Mouse (Mus musculus) midbrain, postnatal 0 days (tissue): Measurements from ENCODE around the gene Lama5. TPM values are rescaled to one million over a fixed set of nuclear protein-coding genes. Genes with fewer than 3 reads are reported as not detected.

Experiments used
- ATAC-seq: fragments of 200-750 bp; cut with Nextera tagmentation; 2 replicates; pipeline ENCODE4 v1.8.0; 2017; ENCODE audit warnings: moderate number of reproducible peaks, mild to moderate bottlenecking, moderate TSS enrichment, moderate library complexity; ENCODE audit not compliant: low FRiP score
- DNase-seq: peaks from one replicate; pipeline ENCODE4 v3.0.0-alpha.2; 2015; ENCODE audit warnings: low spot score
- H3K27ac ChIP-seq: fragments of 300-500 bp; sonication (generic); 2 replicates; pipeline ENCODE4 v1.5.1; 2014; ENCODE audit warnings: low read depth, mild to moderate bottlenecking, low read length, mixed read lengths
- H3K27me3 ChIP-seq: fragments of 300-500 bp; sonication (generic); 2 replicates; pipeline ENCODE4 v1.6.1; 2014; ENCODE audit warnings: low read length, control low read depth, mixed read lengths; ENCODE audit not compliant: insufficient read depth
- H3K36me3 ChIP-seq: fragments of 300-500 bp; sonication (generic); 2 replicates; pipeline ENCODE4 v1.6.1; 2014; ENCODE audit warnings: low read length, control low read depth, mixed read lengths; ENCODE audit not compliant: insufficient read depth
- H3K4me1 ChIP-seq: fragments of 300-500 bp; sonication (generic); 2 replicates; pipeline ENCODE4 v1.6.1; 2014; ENCODE audit warnings: mild to moderate bottlenecking, control low read depth, antibody characterized with exemption, low read length, mixed read lengths; ENCODE audit not compliant: insufficient read depth
- H3K4me2 ChIP-seq: fragments of 300-500 bp; sonication (generic); 2 replicates; pipeline ENCODE4 v1.6.1; 2014; ENCODE audit warnings: low read depth, mild to moderate bottlenecking, low read length, mixed read lengths; ENCODE audit not compliant: poor library complexity, severe bottlenecking
- H3K4me3 ChIP-seq: fragments of 300-500 bp; sonication (generic); 2 replicates; pipeline ENCODE4 v1.5.1; 2014; ENCODE audit warnings: low read depth, mild to moderate bottlenecking, low read length, moderate library complexity
- H3K9ac ChIP-seq: fragments of 300-500 bp; sonication (generic); replicated peaks from 2 replicates; pipeline ENCODE4 v1.6.1; 2014; ENCODE audit warnings: mild to moderate bottlenecking, low read length, moderate library complexity, mixed read lengths; ENCODE audit not compliant: poor library complexity, severe bottlenecking
- H3K9me3 ChIP-seq: fragments of 300-500 bp; sonication (generic); 2 replicates; pipeline ENCODE4 v1.6.1; 2016; ENCODE audit warnings: low read length, control low read depth
- CTCF ChIP-seq: IDR thresholded peaks from 2 replicates; pipeline ENCODE4 v1.5.1; 2016; ENCODE audit warnings: antibody characterized with exemption, mild to moderate bottlenecking
- WGBS: fragments of 180-500 bp; shearing (Covaris S2); extraction: QIAGEN DNeasy Blood & Tissue Kit; methylation state at CpG from one replicate; pipeline ENCODE4 v1.1.7; 2014; 5-methylcytosine and 5-hydroxymethylcytosine counted together
- polyA plus RNA-seq: library from polyadenylated mRNA; unstranded; fragments of >200 nt; fragmentation: Nextera tagmentation; extraction: Ambion mirVana; gene quantifications from 2 replicates; pipeline ENCODE4 v1.2.1, GENCODE M21; 2015
- total RNA-seq: library from RNA; depleted of rRNA; stranded (reverse); fragments of >200 nt; gene quantifications from 2 replicates; pipeline ENCODE4 v1.2.3, GENCODE M21; 2014

Gene Lama5
- total and polyA plus RNA-seq, 2 experiments from 2014 or later: 1.8 to 8.9 TPM

DNA sequence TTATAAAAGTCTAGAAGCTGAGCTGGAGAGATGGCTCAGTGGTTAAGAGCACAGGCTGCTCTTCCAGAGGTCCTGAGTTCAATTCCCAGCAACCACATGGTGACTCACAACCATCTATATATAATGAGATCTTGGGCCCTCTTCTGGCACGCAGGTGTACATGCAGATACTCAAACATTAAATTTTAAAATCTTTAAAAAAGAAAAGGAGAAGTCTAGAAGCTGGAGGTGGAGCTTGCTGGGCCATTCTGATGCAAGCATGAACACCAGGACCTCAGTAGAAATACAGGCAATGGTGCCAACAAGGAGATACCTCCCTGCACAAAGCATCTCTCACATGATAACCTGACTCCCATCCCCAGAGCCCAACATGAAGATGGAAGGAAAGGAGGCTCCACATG is 16.7 kb downstream of the Lama5 start:
- Histone ChIP-seq H3K4me1 (0 out of 2 replicates have a peak, but pooled peaks cover 2% of the 10 kb centered on the region), H3K4me3 (no peak overlapping the region), H3K9me3 (no peaks in the 10 kb centered on the region), H3K4me2 (no peak overlapping the region), H3K27ac (no peak overlapping the region), H3K36me3 (no peaks in the 10 kb centered on the region), H3K9ac (no peak overlapping the region), H3K27me3 (no peaks in the 10 kb centered on the region)
- 78% methylated on average over 1 of the region's 1 CpGs for WGBS
- ATAC-seq: no peak
- no peak for DNase-seq
- no peak for TF ChIP-seq CTCF

DNA sequence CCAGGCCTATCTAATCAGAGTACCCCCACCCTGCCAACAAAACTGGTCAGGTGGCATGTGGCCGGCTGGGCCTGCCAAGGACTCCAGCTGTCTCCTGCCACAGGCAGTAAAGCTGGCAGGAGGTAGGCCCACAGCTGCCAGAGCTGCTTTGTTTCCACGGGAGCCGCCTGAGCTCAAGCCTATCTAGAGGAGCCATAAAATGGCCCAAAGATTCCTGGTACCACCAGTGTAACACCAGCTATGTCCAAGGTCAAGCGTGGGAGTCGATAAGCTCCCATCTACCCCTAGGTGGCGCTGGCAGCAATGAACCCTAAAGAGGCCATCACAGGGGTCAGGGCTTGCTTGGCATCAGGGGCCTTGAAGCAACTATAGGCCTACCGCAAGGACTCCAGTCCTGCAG is 17.8 kb downstream of the Lama5 start:
- H3K4me1 ChIP-seq: 0 out of 2 replicates have a peak, but pooled peaks cover 2% of the 10 kb centered on the region
- no peaks in the 10 kb centered on the region for H3K36me3 ChIP-seq
- H3K9ac ChIP-seq: no peak overlapping the region
- no peak for ATAC-seq
- no peak overlapping the region for H3K27ac ChIP-seq
- H3K9me3 ChIP-seq: no peaks in the 10 kb centered on the region
- no peak overlapping the region for H3K4me2 ChIP-seq
- TF ChIP-seq CTCF: peak; percentile 57
- 65% methylated on average over 7 of the region's 7 CpGs for WGBS
- no peaks in the 10 kb centered on the region for H3K27me3 ChIP-seq
- no peak overlapping the region for H3K4me3 ChIP-seq
- peak; percentile 76 for DNase-seq

DNA sequence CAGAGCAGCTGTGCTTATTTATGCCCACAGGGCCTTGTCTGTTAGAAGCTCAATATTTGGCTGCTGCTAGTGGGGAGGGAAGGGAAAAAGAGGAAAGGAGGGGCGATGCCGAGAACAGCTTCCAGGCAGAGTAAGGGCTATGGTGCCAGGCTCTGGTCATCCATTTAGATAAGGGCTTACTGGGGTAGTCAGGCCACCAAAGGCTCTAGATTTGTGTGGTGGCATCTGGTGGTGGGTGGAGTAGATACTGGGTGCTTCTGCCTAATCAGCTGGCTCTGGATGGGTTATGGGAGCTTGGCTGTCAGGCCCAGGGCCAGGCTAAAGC is 19.7 kb downstream of the Lama5 start:
- no peak for TF ChIP-seq CTCF
- no peak overlapping the region; the same call in 1 of the 2 replicates for H3K9ac ChIP-seq
- no peak overlapping the region for H3K27ac ChIP-seq
- H3K9me3 ChIP-seq: no peaks in the 10 kb centered on the region
- H3K4me3 ChIP-seq: no peak overlapping the region
- 0 out of 2 replicates have a peak, but pooled peaks cover 2% of the 10 kb centered on the region for H3K4me1 ChIP-seq
- no peaks in the 10 kb centered on the region for H3K36me3 ChIP-seq
- no peak overlapping the region for H3K4me2 ChIP-seq
- no peaks in the 10 kb centered on the region for H3K27me3 ChIP-seq
- 74% methylated on average over 2 of the region's 2 CpGs for WGBS
- ATAC-seq (no peak), DNase-seq (no peak)

DNA sequence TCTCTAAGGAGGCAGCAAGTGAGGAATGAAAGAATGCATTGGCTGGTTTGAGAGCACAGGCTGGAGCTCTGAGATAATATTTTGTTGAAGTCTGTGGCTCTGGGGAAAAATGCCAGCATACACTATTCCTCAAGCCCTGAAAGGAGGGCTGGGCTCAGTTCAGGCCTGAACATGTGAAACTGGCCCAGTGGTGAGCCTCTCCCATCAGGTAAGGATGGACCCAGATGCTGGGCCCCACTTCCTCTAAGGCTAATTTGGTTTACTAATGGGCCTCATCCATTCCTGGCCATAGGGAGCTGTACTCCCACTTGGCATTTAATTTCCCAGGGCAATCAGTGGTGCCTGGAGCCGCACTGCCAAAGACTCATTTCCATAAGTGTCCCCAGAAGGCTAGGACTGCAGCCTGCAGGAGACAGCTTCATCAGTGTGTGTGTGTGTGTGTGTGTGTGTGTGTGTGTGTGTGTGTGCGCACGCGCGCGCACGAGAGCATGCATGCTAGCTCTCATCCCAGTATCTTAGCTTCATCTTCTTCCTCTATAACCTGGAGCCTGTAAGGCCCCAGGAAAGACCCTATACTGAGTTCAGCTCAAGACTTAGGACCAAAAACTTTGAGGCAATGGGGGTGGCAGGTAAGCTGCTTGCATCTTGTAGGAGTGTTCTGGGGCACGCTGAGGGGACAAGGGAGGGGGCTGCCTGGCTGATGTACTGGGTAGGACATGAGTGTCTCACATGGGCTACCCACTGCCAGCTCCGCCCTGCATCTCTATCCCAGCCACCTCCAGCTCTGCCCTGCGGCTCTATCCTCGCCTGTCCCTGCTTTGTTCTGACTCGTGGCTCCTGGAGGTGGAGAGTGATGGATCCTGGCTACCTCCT is 20.3 kb downstream of the Lama5 start:
- 0 out of 2 replicates have a peak, but pooled peaks cover 2% of the 10 kb centered on the region for H3K4me1 ChIP-seq
- DNase-seq (peak; percentile 58), ATAC-seq (peak; percentile 36; the same call in 1 of the 2 replicates)
- H3K27me3 ChIP-seq: no peaks in the 10 kb centered on the region
- TF ChIP-seq CTCF: no peak
- H3K9ac ChIP-seq: no peak overlapping the region; the same call in 1 of the 2 replicates
- no peaks in the 10 kb centered on the region for H3K36me3 ChIP-seq
- H3K27ac ChIP-seq: no peak overlapping the region
- no peak overlapping the region for H3K4me2 ChIP-seq
- WGBS: 66% methylated on average over 12 of the region's 12 CpGs
- no peaks in the 10 kb centered on the region for H3K9me3 ChIP-seq
- no peak overlapping the region for H3K4me3 ChIP-seq

DNA sequence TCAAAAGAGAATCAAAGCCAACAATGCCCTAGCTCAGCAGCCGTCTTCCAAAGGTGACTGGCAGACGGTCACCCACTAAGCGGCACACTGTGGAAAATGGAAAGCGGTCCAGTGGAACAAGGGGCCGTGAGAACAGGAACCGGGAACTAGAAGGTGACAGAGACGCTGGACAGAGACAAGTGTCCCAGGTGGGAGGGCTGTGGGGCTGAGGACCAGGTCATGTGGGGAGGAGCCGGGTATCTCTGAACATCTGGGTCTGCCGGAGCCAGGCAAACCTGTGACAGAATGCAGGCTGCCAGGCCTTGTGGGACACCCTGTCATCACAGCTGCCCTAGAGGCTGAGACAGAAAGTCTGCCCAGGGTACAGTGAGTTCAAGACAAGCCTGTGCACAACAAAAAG is 21.2 kb downstream of the Lama5 start:
- DNase-seq (no peak), ATAC-seq (no peak)
- Histone ChIP-seq H3K9me3 (no peaks in the 10 kb centered on the region), H3K4me3 (no peak overlapping the region), H3K4me1 (0 out of 2 replicates have a peak, but pooled peaks cover 2% of the 10 kb centered on the region), H3K9ac (no peak overlapping the region), H3K27me3 (no peaks in the 10 kb centered on the region), H3K27ac (no peak overlapping the region), H3K36me3 (no peaks in the 10 kb centered on the region), H3K4me2 (no peak overlapping the region)
- 88% methylated on average over 9 of the region's 9 CpGs for WGBS
- no peak for TF ChIP-seq CTCF

DNA sequence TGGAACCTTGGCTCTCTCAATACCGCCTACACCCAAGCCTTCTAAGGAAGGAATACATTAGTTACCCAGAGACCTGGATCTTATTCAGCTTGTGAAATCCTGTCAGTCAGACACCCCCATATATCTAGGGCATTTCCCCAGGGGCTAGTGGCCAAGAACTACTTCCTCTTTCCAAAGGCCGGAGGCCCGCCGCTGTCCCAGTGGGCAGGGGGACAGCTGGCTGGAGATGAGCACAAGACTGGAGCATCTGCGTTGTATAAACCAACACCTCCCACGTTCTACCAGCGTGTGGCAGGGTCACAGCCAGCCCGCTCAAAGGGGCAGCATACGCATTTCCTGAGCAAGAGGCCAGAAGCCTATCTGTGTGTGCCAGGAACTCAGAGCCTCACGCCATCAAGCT is 22.9 kb downstream of the Lama5 start:
- ATAC-seq (no peak), DNase-seq (peak; percentile 63)
- H3K4me3 ChIP-seq: no peak overlapping the region
- H3K27ac ChIP-seq: no peak overlapping the region
- TF ChIP-seq CTCF: no peak
- no peak overlapping the region for H3K4me2 ChIP-seq
- no peaks in the 10 kb centered on the region for H3K36me3 ChIP-seq
- H3K27me3 ChIP-seq: no peaks in the 10 kb centered on the region
- H3K9me3 ChIP-seq: no peaks in the 10 kb centered on the region
- 76% methylated on average over 10 of the region's 10 CpGs for WGBS
- H3K9ac ChIP-seq: no peak overlapping the region
- H3K4me1 ChIP-seq: 0 out of 2 replicates have a peak, but pooled peaks cover 2% of the 10 kb centered on the region
